Mouse (Mus musculus) ES-Bruce4 (cell line): Measurements from ENCODE around the gene Recql5. TPM values are rescaled to one million over a fixed set of nuclear protein-coding genes. Genes with fewer than 3 reads are reported as not detected.

Experiments used
- H3K27ac ChIP-seq: 2 replicates; pipeline ENCODE4 v1.5.1; 2012; ENCODE audit warnings: low read length, inconsistent platforms; ENCODE audit not compliant: insufficient read depth
- H3K27me3 ChIP-seq: 2 replicates; pipeline ENCODE4 v1.6.1; 2012; ENCODE audit warnings: mild to moderate bottlenecking, low read length, inconsistent platforms; ENCODE audit not compliant: control insufficient read depth, poor library complexity, insufficient read depth, severe bottlenecking
- H3K36me3 ChIP-seq: 2 replicates; pipeline ENCODE4 v1.6.1; 2012; ENCODE audit warnings: inconsistent platforms, mild to moderate bottlenecking, low read length, moderate library complexity; ENCODE audit not compliant: control insufficient read depth, poor library complexity, insufficient read depth, severe bottlenecking
- H3K4me1 ChIP-seq: one replicate; pipeline ENCODE4 v1.8.1; 2011; ENCODE audit warnings: low read length; ENCODE audit not compliant: control insufficient read depth, insufficient read depth
- H3K4me3 ChIP-seq: 2 replicates; pipeline ENCODE4 v1.5.1; 2011; ENCODE audit warnings: low read depth, mild to moderate bottlenecking, low read length
- H3K9ac ChIP-seq: 2 replicates; pipeline ENCODE4 v1.6.1; 2012; ENCODE audit warnings: low read depth, mild to moderate bottlenecking, inconsistent platforms; ENCODE audit not compliant: poor library complexity, severe bottlenecking
- H3K9me3 ChIP-seq: replicated peaks from 2 replicates; pipeline ENCODE4 v1.6.1; 2012; ENCODE audit warnings: mild to moderate bottlenecking, low read length, inconsistent platforms; ENCODE audit not compliant: control insufficient read depth, poor library complexity, insufficient read depth, severe bottlenecking
- CTCF ChIP-seq: IDR thresholded peaks from one replicate; pipeline ENCODE4 v1.8.1; 2011; ENCODE audit warnings: low read depth, low read length
- EP300 ChIP-seq: IDR thresholded peaks from 2 replicates; pipeline ENCODE4 v1.6.1; 2011; ENCODE audit warnings: low read depth, low read length; ENCODE audit not compliant: insufficient read depth
- POLR2A ChIP-seq: IDR thresholded peaks from one replicate; pipeline ENCODE4 v1.8.1; 2011; ENCODE audit warnings: low read length; ENCODE audit not compliant: insufficient read depth
- polyA plus RNA-seq: library from polyadenylated mRNA; stranded (reverse); fragments of >200 nt; gene quantifications from 2 replicates; pipeline ENCODE4 v1.2.4, GENCODE M21; 2011; ENCODE audit warnings: low read depth; ENCODE audit not compliant: missing spikeins, insufficient read depth, insufficient read length

Gene Recql5
- polyA plus RNA-seq, 1 experiment = 22.6 TPM

DNA sequence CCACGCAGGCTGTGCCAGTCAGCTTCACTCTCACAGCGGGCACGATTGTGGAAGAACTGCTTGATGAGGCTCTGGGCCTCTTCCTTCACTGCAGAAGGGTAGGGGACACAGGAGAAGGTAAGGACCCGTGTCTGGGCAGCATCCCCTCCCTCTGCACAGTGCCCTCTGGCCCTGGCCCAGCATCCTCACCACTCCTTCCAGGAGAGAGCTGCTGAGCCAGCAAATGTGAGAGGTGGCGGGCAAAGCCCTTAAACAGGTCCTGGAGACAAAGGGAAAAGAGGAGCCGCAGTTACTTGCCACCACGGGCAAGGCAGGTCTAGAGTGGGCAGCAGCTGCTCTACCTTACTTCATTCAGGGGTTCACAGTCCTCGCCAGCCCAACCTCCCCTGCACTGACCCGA lies 40.2 kb downstream of the Recql5 start:
- Histone ChIP-seq H3K27ac (no peak overlapping the region), H3K4me1 (peaks cover 2% of the 10 kb centered on the region), H3K9me3 (no peaks in the 10 kb centered on the region), H3K27me3 (no peaks in the 10 kb centered on the region), H3K4me3 (no peak overlapping the region), H3K36me3 (0 out of 2 replicates have a peak, but pooled peaks cover 2% of the 10 kb centered on the region), H3K9ac (no peak overlapping the region)
- no peak for TF ChIP-seq POLR2A
- no peak for TF ChIP-seq EP300

- no peak overlapping the region for H3K9ac ChIP-seq
- H3K27me3 ChIP-seq = no peaks in the 10 kb centered on the region
- 0 out of 2 replicates have a peak, but pooled peaks cover 2% of the 10 kb centered on the region for H3K36me3 ChIP-seq
- H3K4me3 ChIP-seq = no peak overlapping the region
- peaks cover 2% of the 10 kb centered on the region for H3K4me1 ChIP-seq
- H3K27ac ChIP-seq = no peak overlapping the region
- TF ChIP-seq POLR2A = no peak
- TF ChIP-seq EP300 = no peak
- no peak for TF ChIP-seq CTCF
- H3K9me3 ChIP-seq = no peaks in the 10 kb centered on the region
These were observed 41.1 kb downstream of the Recql5 start for GRCm38 (mm10) chr11:115892213-115892612.

DNA sequence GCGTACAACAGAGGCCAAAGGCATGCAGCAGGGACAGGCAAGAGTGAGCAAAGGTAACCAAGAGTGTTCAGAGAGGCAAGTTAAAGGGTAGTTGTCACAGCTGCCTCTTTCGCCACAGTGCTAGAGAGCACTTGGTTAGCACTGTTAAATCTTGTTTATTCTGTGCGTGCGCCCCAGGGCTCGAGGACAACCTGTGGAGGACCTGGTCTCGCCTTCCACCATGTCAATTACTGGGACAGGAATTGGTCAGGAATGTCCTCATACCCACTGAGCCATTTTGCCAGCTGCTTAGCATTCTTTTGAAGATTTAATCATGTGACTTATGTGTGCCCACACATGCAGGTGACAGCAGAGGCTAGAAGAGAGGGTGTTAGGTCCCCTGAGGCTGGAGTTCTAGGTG lies 44.1 kb downstream of the Recql5 start:
- TF ChIP-seq POLR2A (no peak), EP300 (no peak), CTCF (no peak)
- Histone ChIP-seq H3K9me3 (no peaks in the 10 kb centered on the region), H3K27me3 (no peaks in the 10 kb centered on the region), H3K36me3 (0 out of 2 replicates have a peak, but pooled peaks cover 2% of the 10 kb centered on the region), H3K4me3 (no peak overlapping the region), H3K4me1 (peaks cover 2% of the 10 kb centered on the region), H3K9ac (no peak overlapping the region), H3K27ac (no peak overlapping the region)

GRCm38 (mm10) chr11:115888020-115888419 lies 45.3 kb downstream of the Recql5 start:
- Histone ChIP-seq H3K36me3 (no peaks in the 10 kb centered on the region), H3K27me3 (no peaks in the 10 kb centered on the region), H3K4me3 (no peak overlapping the region), H3K9ac (no peak overlapping the region), H3K27ac (no peak overlapping the region), H3K4me1 (peaks cover 2% of the 10 kb centered on the region), H3K9me3 (no peaks in the 10 kb centered on the region)
- TF ChIP-seq CTCF = no peak

GRCm38 (mm10) chr11:115886446-115886845 lies 46.8 kb downstream of the Recql5 start:
- no peak overlapping the region for H3K9ac ChIP-seq
- no peaks in the 10 kb centered on the region for H3K9me3 ChIP-seq
- H3K36me3 ChIP-seq = no peaks in the 10 kb centered on the region
- H3K27me3 ChIP-seq = no peaks in the 10 kb centered on the region
- no peak overlapping the region for H3K27ac ChIP-seq
- TF ChIP-seq CTCF = no peak
- TF ChIP-seq EP300 = no peak
- TF ChIP-seq POLR2A = no peak
- H3K4me1 ChIP-seq = no peaks in the 10 kb centered on the region
- H3K4me3 ChIP-seq = no peak overlapping the region

DNA sequence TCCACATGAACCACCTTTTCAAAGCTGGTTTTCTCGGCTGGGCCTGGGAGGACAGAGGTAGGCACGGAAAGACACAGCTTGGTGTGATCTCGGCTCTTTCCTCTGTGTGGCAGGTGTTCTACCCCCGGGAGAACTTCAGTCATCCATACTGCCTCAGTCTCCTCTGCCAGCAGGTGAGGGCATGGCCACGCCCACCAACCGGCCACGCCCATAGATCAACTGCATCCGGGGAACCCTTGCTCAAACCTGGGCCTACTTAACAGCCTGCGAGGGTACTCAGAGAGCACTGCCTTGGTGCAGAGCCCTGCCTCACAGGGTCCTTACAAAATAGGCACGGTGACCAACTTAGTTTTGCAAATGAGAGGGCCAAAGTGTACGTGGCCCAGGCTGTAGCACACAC lies 48.0 kb downstream of the Recql5 start:
- no peaks in the 10 kb centered on the region for H3K4me1 ChIP-seq

More for the DNA sequence above, 48.0 kb downstream of the Recql5 start:
- Histone ChIP-seq H3K9ac (no peak overlapping the region), H3K27ac (no peak overlapping the region), H3K9me3 (no peaks in the 10 kb centered on the region), H3K27me3 (no peaks in the 10 kb centered on the region), H3K4me3 (no peak overlapping the region), H3K36me3 (no peaks in the 10 kb centered on the region)
- no peak for TF ChIP-seq POLR2A
- no peak for TF ChIP-seq CTCF
- no peak for TF ChIP-seq EP300
